Mouse (Mus musculus) R1 (cell line): ENCODE measurements around the gene Aifm3.

Experiments
- DNase-seq: peaks from one replicate; pipeline ENCODE4 v3.0.0-alpha.2; 2018; ENCODE audit warnings: low read depth, low spot score

Gene Aifm3

GRCm38 (mm10) chr16:17489469-17490111 is at the start of gene Aifm3:
Gene Aifm3 (plus strand): TSS chr16:17489611.
- peak; percentile 61 for DNase-seq

GRCm38 (mm10) chr16:17451541-17452372 is 37.7 kb upstream of the Aifm3 start, which contains the start of gene Crkl:
Gene Crkl (plus strand): TSS chr16:17451987.
- DNase-seq: peak; percentile 98

- DNase-seq: peak; percentile 62
Measured at GRCm38 (mm10) chr16:17452373-17452715, 37.1 kb upstream of the Aifm3 start.

- DNase-seq: peak; percentile 92
Measured at GRCm38 (mm10) chr16:17456901-17457300, 32.5 kb upstream of the Aifm3 start.

GRCm38 (mm10) chr16:17460254-17460653 is 29.2 kb upstream of the Aifm3 start:
- DNase-seq: peak; percentile 65

GRCm38 (mm10) chr16:17461596-17461995 is 27.8 kb upstream of the Aifm3 start:
- no peak for DNase-seq

- no peak for DNase-seq
Measured at GRCm38 (mm10) chr16:17463184-17463583, 26.2 kb upstream of the Aifm3 start.

GRCm38 (mm10) chr16:17466875-17467663 is 22.3 kb upstream of the Aifm3 start:
- no peak for DNase-seq

- DNase-seq: no peak
Measured at GRCm38 (mm10) chr16:17472498-17472897, 16.9 kb upstream of the Aifm3 start.

- DNase-seq: peak; percentile 66
Measured at GRCm38 (mm10) chr16:17474091-17474490, 15.3 kb upstream of the Aifm3 start.

- DNase-seq: no peak
Measured at GRCm38 (mm10) chr16:17474761-17475160, 14.7 kb upstream of the Aifm3 start.

GRCm38 (mm10) chr16:17475326-17475725 is 14.1 kb upstream of the Aifm3 start:
- DNase-seq: no peak

GRCm38 (mm10) chr16:17478331-17478943 is 11.0 kb upstream of the Aifm3 start:
- peak; percentile 59 for DNase-seq

GRCm38 (mm10) chr16:17481465-17481864 is 7.9 kb upstream of the Aifm3 start:
- DNase-seq: no peak

- no peak for DNase-seq
Measured at GRCm38 (mm10) chr16:17486505-17486904, 2.9 kb upstream of the Aifm3 start.

- DNase-seq: peak; percentile 73
Measured at GRCm38 (mm10) chr16:17488478-17489468, 638 bp upstream of the Aifm3 start.

GRCm38 (mm10) chr16:17491154-17491553 is 1.7 kb downstream of the Aifm3 start:
- DNase-seq: no peak

GRCm38 (mm10) chr16:17491896-17492561 is 2.6 kb downstream of the Aifm3 start:
- no peak for DNase-seq

GRCm38 (mm10) chr16:17496499-17497305 is 7.3 kb downstream of the Aifm3 start:
- DNase-seq: no peak
